Mouse (Mus musculus) limb, embryonic 12.5 days (tissue): ENCODE measurements around the gene Dlgap4. TPM values are rescaled to one million over a fixed set of nuclear protein-coding genes. Genes with fewer than 3 reads are reported as not detected.
A peak's percentile ranks its signal among the peaks of the same experiment; 100 is the strongest.

Experiments used
- ATAC-seq: fragments of 200-750 bp; cut with Nextera tagmentation; 2 replicates; pipeline ENCODE4 v1.8.0; 2017; ENCODE audit warnings: low read depth, moderate TSS enrichment; ENCODE audit not compliant: insufficient number of reproducible peaks, insufficient read depth, low FRiP score, low TSS enrichment
- H3K27ac ChIP-seq: fragments of 300-500 bp; sonication (generic); 2 replicates; pipeline ENCODE4 v1.5.1; 2016; ENCODE audit warnings: mild to moderate bottlenecking, moderate library complexity
- H3K27me3 ChIP-seq: fragments of 300-500 bp; sonication (generic); 2 replicates; pipeline ENCODE4 v1.6.1; 2016; ENCODE audit warnings: mild to moderate bottlenecking, moderate library complexity
- H3K36me3 ChIP-seq: fragments of 300-500 bp; sonication (generic); 2 replicates; pipeline ENCODE4 v1.6.1; 2016; ENCODE audit warnings: mild to moderate bottlenecking, moderate library complexity
- H3K4me1 ChIP-seq: fragments of 300-500 bp; sonication (generic); replicated peaks from 2 replicates; pipeline ENCODE4 v1.6.1; 2016
- H3K4me2 ChIP-seq: fragments of 300-500 bp; sonication (generic); 2 replicates; pipeline ENCODE4 v1.6.1; 2016; ENCODE audit warnings: mild to moderate bottlenecking, moderate library complexity
- H3K4me3 ChIP-seq: fragments of 300-500 bp; sonication (generic); replicated peaks from 2 replicates; pipeline ENCODE4 v1.5.1; 2016; ENCODE audit warnings: mild to moderate bottlenecking
- H3K9ac ChIP-seq: fragments of 300-500 bp; sonication (generic); replicated peaks from 2 replicates; pipeline ENCODE4 v1.6.1; 2016; ENCODE audit warnings: mild to moderate bottlenecking, moderate library complexity
- H3K9me3 ChIP-seq: fragments of 300-500 bp; sonication (generic); 2 replicates; pipeline ENCODE4 v1.6.1; 2016; ENCODE audit warnings: mild to moderate bottlenecking, moderate library complexity
- WGBS: fragments of 180-500 bp; shearing (Covaris S2); methylation state at CpG from one replicate; pipeline ENCODE4 v1.1.7; 2016; 5-methylcytosine and 5-hydroxymethylcytosine counted together
- polyA plus RNA-seq: library from polyadenylated mRNA; unstranded; fragments of >200 nt; fragmentation: Nextera tagmentation; extraction: Ambion mirVana; gene quantifications from 2 replicates; pipeline ENCODE4 v1.2.1, GENCODE M21; 2016

The Dlgap4 gene
- polyA plus RNA-seq, 1 experiment from 2014 or later = 106 TPM

DNA sequence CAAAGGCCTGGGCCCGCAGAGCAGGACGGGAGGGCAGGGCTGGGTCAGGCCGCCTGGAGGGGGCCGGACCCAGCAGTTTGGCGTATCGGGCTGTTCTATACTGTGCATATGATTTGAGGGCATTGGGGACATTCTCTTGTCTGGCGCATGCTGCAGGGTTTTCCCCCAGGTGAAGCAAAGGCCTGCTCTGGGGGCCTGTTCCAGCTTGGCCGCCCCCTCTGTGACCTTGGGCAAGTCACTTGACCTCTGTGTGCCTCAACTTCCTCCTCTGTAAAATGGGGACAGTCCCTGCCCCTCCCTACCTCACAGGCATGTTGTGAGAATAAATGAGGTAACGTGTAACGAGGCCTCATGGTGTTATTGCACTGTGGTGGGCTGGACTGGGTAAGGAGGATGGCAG lies 150.5 kb downstream of the Dlgap4 start:
- Histone ChIP-seq H3K27ac (peak overlapping the region; percentile 56; the same call in 1 of the 2 replicates), H3K36me3 (peaks cover 54% of the 10 kb centered on the region), H3K9me3 (no peaks in the 10 kb centered on the region), H3K4me1 (peaks cover 11% of the 10 kb centered on the region), H3K4me2 (no peak overlapping the region), H3K27me3 (no peaks in the 10 kb centered on the region), H3K4me3 (no peak overlapping the region), H3K9ac (no peak overlapping the region)
- ATAC-seq = no peak
- WGBS = 88% methylated on average over 10 of the region's 10 CpGs

DNA sequence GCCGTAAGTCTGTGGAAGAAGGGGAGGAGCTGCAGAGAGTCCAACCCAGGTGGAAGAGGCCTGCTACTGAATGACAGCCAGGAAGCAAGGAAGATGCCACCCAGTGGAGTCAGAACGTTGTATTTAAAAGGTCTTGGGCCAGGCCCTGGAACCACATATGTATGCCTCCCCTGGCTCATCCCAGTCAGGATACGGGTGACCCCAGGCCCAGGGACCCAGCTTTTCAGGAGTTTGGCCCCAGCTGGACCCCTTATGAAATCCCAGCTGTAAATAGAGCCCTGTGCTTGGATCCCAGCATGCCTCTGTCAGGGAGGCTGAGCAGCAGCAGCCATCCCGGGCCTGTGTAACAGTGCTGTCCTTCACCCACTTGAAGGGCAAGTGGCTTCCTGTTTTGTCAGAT lies 151.2 kb downstream of the Dlgap4 start:
- 73% methylated on average over 4 of the region's 4 CpGs for WGBS
- no peak for ATAC-seq
- H3K27me3 ChIP-seq = no peaks in the 10 kb centered on the region
- H3K9ac ChIP-seq = no peak overlapping the region
- H3K36me3 ChIP-seq = peaks cover 47% of the 10 kb centered on the region
- peaks cover 15% of the 10 kb centered on the region for H3K4me1 ChIP-seq
- H3K4me2 ChIP-seq = no peak overlapping the region
- H3K4me3 ChIP-seq = no peak overlapping the region
- no peaks in the 10 kb centered on the region for H3K9me3 ChIP-seq
- 0 out of 2 replicates have a peak overlapping the region, but pooled peaks have one; percentile 17 for H3K27ac ChIP-seq

DNA sequence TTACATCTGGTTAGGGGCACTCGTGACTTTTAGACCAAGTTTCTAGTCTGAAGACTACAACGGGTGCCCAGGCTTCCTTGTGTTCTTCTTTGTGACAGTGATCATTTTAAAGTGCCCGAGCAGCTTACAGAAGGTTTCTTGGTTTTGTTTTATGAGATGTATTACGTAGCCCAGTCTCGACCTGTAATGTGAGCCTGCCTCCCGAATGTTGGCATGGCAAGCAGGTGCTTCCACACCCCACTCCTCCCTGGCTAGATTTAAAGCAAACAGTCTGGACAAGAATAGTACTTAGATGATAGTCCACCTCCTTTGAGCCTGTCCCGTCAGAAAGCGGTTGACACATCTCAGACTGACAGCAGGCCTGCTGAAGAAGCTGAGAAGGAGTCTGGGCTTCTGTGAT lies 152.1 kb downstream of the Dlgap4 start:
- no peak for ATAC-seq
- Histone ChIP-seq H3K4me1 (peaks cover 15% of the 10 kb centered on the region), H3K4me2 (no peak overlapping the region), H3K9ac (no peak overlapping the region), H3K36me3 (peaks cover 38% of the 10 kb centered on the region), H3K9me3 (no peaks in the 10 kb centered on the region), H3K4me3 (no peak overlapping the region), H3K27me3 (no peaks in the 10 kb centered on the region), H3K27ac (0 out of 2 replicates have a peak overlapping the region, but pooled peaks have one; percentile 17)
- WGBS = 72% methylated on average over 8 of the region's 8 CpGs

DNA sequence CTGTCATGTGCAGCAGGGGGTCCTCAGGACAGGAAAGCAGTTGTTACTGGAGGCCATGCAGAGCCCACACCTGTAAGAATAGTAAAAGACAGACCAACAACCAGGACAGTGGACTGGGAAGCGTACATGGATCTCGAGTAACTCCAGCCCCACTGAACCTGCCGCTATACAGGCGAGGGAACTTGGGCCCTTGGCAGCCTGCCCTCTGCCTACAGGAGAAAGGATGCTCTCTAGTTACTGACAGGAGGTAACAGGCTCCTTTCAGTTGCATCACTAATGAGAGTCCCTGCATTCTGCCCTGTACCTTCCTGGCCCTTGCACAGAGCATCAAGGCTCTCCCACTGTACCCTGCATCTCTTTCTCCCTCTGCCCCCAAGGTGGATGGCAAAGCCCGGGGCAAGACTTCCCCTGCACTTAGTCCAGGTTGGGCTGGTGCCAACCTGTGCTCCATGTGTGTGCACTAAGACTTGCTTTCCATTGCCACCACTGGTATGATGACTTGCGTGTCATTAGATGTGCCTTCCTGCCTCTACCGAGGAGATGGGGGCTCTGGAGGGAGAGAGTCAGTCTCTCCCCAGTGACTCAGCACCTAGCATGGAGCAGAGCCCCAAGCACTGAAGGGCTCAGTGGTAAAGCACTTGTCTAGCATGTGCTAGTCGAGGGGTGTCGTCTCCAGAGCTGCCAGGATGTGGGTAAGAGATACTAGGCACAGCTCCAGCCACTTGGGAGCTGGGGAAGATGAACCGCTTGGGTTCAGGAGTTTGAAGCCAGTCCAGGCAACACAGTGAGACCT lies 152.9 kb downstream of the Dlgap4 start:
- Histone ChIP-seq H3K4me3 (no peak overlapping the region), H3K4me1 (peaks cover 15% of the 10 kb centered on the region), H3K9ac (no peak overlapping the region), H3K27me3 (no peaks in the 10 kb centered on the region), H3K4me2 (no peak overlapping the region), H3K9me3 (no peaks in the 10 kb centered on the region), H3K27ac (no peak overlapping the region), H3K36me3 (peaks cover 30% of the 10 kb centered on the region)
- ATAC-seq = no peak
- WGBS = 77% methylated on average over 10 of the region's 10 CpGs

DNA sequence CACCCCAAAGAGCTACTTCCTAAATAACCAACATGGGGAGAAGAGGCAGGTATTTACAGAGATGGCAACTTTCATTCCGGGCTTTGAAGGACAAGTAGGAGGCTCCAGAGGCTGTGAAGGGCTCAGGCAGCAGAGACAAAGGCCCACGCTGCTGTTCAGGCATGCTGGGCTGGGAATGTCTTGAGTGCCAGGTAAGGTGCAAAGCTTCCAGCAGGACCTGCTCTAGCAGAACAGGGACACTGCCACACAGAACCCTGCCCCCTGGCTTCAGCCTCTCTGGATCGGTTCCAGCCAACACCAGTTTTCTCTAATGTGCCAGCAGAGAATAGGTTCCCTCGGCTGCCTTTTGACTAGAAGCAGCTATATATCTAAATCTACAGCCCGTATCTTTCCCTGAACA lies 153.6 kb downstream of the Dlgap4 start:
- Histone ChIP-seq H3K27me3 (no peaks in the 10 kb centered on the region), H3K4me1 (peaks cover 15% of the 10 kb centered on the region), H3K9me3 (no peaks in the 10 kb centered on the region), H3K27ac (no peak overlapping the region), H3K4me3 (no peak overlapping the region), H3K4me2 (no peak overlapping the region), H3K36me3 (peaks cover 23% of the 10 kb centered on the region), H3K9ac (no peak overlapping the region)
- WGBS = 83% methylated on average over 5 of the region's 5 CpGs
- ATAC-seq = no peak

DNA sequence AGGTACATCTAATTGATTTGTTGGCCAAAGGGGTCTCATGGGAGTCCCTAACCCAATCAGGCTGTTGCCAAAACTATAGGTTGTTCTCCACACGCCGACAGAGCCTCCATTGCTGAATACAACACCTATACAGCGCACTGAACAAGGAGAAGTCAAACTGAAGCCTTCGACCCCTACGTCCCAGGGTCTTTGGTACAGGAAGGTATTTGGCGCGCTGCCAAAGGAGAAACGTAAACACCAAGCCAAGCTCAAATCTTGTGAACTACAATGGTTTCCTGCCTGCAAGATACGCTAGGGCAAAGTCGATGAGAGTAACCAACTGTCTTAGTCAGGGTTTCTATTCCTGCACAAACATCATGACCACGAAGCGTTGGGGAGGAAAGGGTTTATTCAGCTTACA lies 155.8 kb downstream of the Dlgap4 start:
- WGBS = 80% methylated on average over 12 of the region's 12 CpGs
- H3K9me3 ChIP-seq = no peaks in the 10 kb centered on the region
- no peak overlapping the region for H3K27ac ChIP-seq
- no peak overlapping the region for H3K4me2 ChIP-seq
- H3K36me3 ChIP-seq = peaks cover 3% of the 10 kb centered on the region; the same call in 1 of the 2 replicates
- H3K27me3 ChIP-seq = no peaks in the 10 kb centered on the region
- H3K4me3 ChIP-seq = no peak overlapping the region
- H3K4me1 ChIP-seq = peaks cover 17% of the 10 kb centered on the region
- H3K9ac ChIP-seq = no peak overlapping the region
- no peak for ATAC-seq

DNA sequence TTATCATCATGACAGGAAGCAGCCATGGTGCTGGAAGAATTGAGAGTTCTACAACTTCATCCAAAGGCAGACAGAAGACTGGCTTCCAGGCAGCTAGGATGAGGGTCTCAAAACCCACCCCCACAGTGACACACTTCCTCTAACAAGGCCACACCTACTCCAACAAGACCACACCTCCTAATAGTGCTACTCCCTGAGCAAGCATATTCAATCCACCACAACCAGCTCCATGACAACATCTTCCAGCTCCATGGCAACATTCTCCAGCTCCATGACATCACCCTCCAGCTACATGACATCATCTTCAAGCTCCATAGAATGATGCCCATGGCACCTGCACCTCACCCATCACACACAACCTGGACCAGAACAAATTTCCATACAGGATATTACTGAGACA lies 160.0 kb downstream of the Dlgap4 start:
- no peak overlapping the region for H3K4me3 ChIP-seq
- no peaks in the 10 kb centered on the region for H3K36me3 ChIP-seq
- peaks cover 4% of the 10 kb centered on the region; the same call in 1 of the 2 replicates for H3K27me3 ChIP-seq
- no peak overlapping the region for H3K9ac ChIP-seq
- H3K4me2 ChIP-seq = no peak overlapping the region
- ATAC-seq = no peak
- peaks cover 31% of the 10 kb centered on the region for H3K4me1 ChIP-seq
- H3K27ac ChIP-seq = no peak overlapping the region
- no peaks in the 10 kb centered on the region for H3K9me3 ChIP-seq

DNA sequence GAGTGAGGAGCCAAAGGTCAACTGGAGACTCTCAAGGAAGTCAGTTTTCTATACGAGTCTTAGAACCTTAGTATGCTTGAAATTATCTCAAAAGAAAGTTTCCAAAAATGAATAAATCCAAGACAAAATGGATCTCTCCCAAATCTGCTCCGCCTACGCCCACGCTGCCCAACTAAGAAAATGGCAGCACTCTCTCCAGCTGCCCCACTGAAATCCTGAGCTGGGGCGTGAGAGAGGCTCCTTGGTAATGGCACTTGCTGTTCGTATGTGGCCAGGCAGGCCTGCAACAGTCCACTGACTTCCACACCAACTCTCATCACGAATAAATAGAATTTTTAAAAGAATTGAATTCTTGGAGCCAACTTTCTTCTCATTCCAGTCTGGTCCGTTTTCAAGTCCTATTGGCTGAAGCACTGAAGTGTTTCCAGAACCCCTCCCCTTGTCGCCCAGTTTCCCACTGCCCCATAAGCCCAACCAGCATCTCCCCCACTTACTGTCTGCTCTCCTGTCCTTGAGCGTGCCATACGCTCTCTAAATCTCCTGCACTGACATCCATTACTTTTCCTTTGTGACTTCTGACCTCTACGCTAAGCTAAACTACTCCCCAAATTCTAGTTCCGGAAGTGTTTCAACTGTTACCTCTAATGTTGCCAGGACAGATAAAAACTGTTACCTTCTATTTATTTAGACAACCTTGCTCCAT lies 160.7 kb downstream of the Dlgap4 start:
- no peak overlapping the region for H3K9ac ChIP-seq
- peak overlapping the region; percentile 83 for H3K27ac ChIP-seq
- peak overlapping the region; percentile 41; the same call in 1 of the 2 replicates for H3K4me3 ChIP-seq
- H3K9me3 ChIP-seq = no peaks in the 10 kb centered on the region
- H3K4me2 ChIP-seq = peak overlapping the region; percentile 71
- no peaks in the 10 kb centered on the region for H3K36me3 ChIP-seq
- peaks cover 29% of the 10 kb centered on the region for H3K4me1 ChIP-seq
- 79% methylated on average over 13 of the region's 13 CpGs for WGBS
- peaks cover 4% of the 10 kb centered on the region; the same call in 1 of the 2 replicates for H3K27me3 ChIP-seq
- no peak for ATAC-seq

DNA sequence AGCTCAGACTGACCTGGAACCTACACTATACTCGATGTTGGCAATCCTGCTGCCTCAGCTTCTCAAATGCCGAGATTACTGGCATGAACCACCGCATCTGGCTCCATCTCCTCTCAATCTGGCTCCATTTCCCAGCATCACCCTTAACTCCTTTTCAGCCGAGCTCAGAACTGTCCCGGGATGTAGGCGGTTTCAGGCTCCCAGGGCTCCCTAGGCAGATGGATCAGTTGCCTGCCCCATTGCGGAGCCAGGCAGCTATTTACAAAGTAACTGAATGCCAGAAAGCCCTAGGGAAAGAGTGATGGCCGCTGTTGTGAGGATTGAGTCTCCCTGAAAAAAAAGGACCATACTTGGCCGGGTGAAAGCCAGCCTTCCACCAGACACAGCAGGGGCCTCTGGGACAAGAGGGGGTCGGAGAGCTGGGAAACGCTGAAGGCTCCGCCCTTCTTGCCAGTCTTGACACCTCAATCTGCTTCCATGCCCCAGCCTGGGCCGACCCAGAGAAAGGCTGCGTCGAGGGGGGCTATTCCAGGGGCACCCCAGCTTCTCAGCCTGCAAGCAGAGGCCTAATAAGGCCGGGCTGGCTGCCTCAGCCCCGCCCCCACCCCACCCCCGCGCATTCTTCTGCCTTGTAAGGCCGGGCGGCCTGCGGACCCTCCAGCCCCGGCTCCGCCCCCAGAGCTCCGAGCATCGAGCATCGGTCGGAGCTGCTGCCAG lies 161.4 kb downstream of the Dlgap4 start, which contains the start of gene Myl9:
Gene Myl9, plus strand, starts transcription at position 683 of the 717 bp plus-strand sequence.
- H3K4me2 ChIP-seq = peak within 1 kb of the TSS; percentile 71
- peak within 1 kb of the TSS; percentile 64 for H3K9ac ChIP-seq
- H3K9me3 ChIP-seq = no peaks in the 10 kb centered on the region
- H3K4me1 ChIP-seq = peaks cover 27% of the 10 kb centered on the region
- ATAC-seq = peak; percentile 82
- no peaks in the 10 kb centered on the region for H3K36me3 ChIP-seq
- 3% methylated on average over 28 of the region's 28 CpGs for WGBS
- peak within 1 kb of the TSS; percentile 83 for H3K27ac ChIP-seq
- peak within 1 kb of the TSS; percentile 41 for H3K4me3 ChIP-seq
- H3K27me3 ChIP-seq = peaks cover 5% of the 10 kb centered on the region; the same call in 1 of the 2 replicates

DNA sequence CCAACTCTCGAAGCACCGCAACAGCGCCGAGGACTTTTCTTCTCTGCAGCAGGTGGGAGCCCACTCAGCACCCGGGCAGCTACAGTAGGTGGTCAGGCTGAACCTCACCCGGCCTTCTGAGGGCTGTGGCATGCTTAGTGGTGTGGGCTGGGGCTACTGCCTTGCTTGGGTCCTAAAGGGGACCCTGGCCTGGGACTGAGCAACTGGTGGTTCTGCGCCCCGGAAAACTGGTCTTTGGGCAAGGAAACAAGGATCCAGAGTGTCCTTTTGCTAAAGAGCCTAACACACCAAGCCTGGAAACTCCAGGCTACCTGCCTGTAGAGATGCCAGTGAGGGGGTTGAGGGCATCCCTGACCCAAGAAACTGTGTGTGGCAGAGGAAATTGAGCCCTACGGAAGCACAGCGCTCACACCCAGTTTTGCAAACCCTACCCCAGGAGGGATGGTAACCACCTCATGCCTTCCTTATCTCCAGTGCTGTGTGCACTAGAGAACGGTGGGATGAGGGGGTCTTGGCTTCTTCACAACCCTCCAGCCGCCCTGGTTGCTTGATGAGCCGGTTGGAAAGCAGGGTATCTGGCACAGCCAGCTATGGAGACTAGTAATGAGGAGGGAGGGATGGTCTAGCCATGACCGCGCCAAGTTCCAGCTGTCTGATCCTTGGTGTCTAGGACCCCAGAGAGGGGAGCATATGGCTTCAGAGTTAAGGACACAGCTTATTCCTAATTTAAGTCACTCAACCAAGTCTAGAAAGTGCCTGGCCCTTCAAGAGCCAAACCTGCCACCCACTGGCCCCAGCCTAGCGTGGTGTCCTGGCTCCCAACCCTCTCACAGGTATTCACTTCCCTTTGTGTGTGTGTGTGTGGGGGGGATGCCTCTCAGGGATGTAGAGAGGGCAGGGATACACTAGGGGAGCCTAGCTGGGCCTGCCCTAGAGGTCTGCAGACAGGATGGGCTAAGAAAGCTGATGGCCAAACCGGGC lies 162.2 kb downstream of the Dlgap4 start:
- Histone ChIP-seq H3K9ac (peak overlapping the region; percentile 64), H3K27me3 (peaks cover 8% of the 10 kb centered on the region; the same call in 1 of the 2 replicates), H3K4me1 (peaks cover 33% of the 10 kb centered on the region), H3K4me3 (peak overlapping the region; percentile 41), H3K27ac (peak overlapping the region; percentile 83), H3K36me3 (no peaks in the 10 kb centered on the region), H3K4me2 (peak overlapping the region; percentile 71), H3K9me3 (no peaks in the 10 kb centered on the region)
- no peak for ATAC-seq
- 35% methylated on average over 17 of the region's 17 CpGs for WGBS
